Mouse (Mus musculus) urinary bladder, adult 2 months (tissue): ENCODE data around the gene Cnpy1. TPM values are rescaled to one million over a fixed set of nuclear protein-coding genes. Genes with fewer than 3 reads are reported as not detected.

ENCODE experiments used
- DNase-seq: peaks from one replicate; pipeline ENCODE4 v3.0.0; 2022; ENCODE audit warnings: low spot score
- polyA plus RNA-seq: library from polyadenylated mRNA; depleted of rRNA; stranded (reverse); fragments of >200 nt; gene quantifications from 2 replicates; pipeline ENCODE4 v1.2.3, GENCODE M21; 2012

Gene Cnpy1
- polyA plus RNA-seq, 1 experiment: 0.03 TPM

GRCm38 (mm10) chr5:28191201-28192098 lies 54.2 kb downstream of the Cnpy1 start:
- DNase-seq: no peak

GRCm38 (mm10) chr5:28179237-28179790 lies 66.3 kb downstream of the Cnpy1 start:
- no peak for DNase-seq

- DNase-seq: no peak
Measured at GRCm38 (mm10) chr5:28178322-28178721, 67.3 kb downstream of the Cnpy1 start.

GRCm38 (mm10) chr5:28176585-28176984 lies 69.0 kb downstream of the Cnpy1 start:
- no peak for DNase-seq

- DNase-seq: no peak
Measured at GRCm38 (mm10) chr5:28176023-28176422, 69.6 kb downstream of the Cnpy1 start.

GRCm38 (mm10) chr5:28175570-28175919 lies 70.1 kb downstream of the Cnpy1 start:
- DNase-seq: no peak

GRCm38 (mm10) chr5:28174876-28175569 lies 70.6 kb downstream of the Cnpy1 start:
- DNase-seq: no peak

- DNase-seq: no peak
Measured at GRCm38 (mm10) chr5:28174086-28174485, 71.5 kb downstream of the Cnpy1 start.

GRCm38 (mm10) chr5:28173674-28174073 lies 71.9 kb downstream of the Cnpy1 start:
- DNase-seq: no peak

- DNase-seq: no peak
Measured at GRCm38 (mm10) chr5:28172921-28173670, 72.5 kb downstream of the Cnpy1 start.

- DNase-seq: no peak
Measured at GRCm38 (mm10) chr5:28172261-28172920, 73.2 kb downstream of the Cnpy1 start.

GRCm38 (mm10) chr5:28171667-28172066 lies 73.9 kb downstream of the Cnpy1 start:
- no peak for DNase-seq

- no peak for DNase-seq
Measured at GRCm38 (mm10) chr5:28170892-28171291, 74.7 kb downstream of the Cnpy1 start.

- no peak for DNase-seq
Measured at GRCm38 (mm10) chr5:28170081-28170480, 75.5 kb downstream of the Cnpy1 start.

GRCm38 (mm10) chr5:28169166-28169801 lies 76.3 kb downstream of the Cnpy1 start:
- no peak for DNase-seq

- DNase-seq: no peak
Measured at GRCm38 (mm10) chr5:28168253-28169165, 77.1 kb downstream of the Cnpy1 start.

GRCm38 (mm10) chr5:28167611-28168252 lies 77.9 kb downstream of the Cnpy1 start:
- no peak for DNase-seq

- peak; percentile 42 for DNase-seq
Measured at GRCm38 (mm10) chr5:28166256-28167231, 79.1 kb downstream of the Cnpy1 start.
